Mouse (Mus musculus) liver, embryonic 15.5 days (tissue): ENCODE measurements around the gene Tcta. TPM values are rescaled to one million over a fixed set of nuclear protein-coding genes. Genes with fewer than 3 reads are reported as not detected.

Experiments
- ATAC-seq: fragments of 200-750 bp; cut with Nextera tagmentation; 2 replicates; pipeline ENCODE4 v1.8.0; 2017; ENCODE audit warnings: moderate number of reproducible peaks, mild to moderate bottlenecking, moderate library complexity; ENCODE audit not compliant: insufficient read depth
- H3K27ac ChIP-seq: fragments of 300-500 bp; sonication (generic); replicated peaks from 2 replicates; pipeline ENCODE4 v1.5.1; 2015; ENCODE audit warnings: mild to moderate bottlenecking, inconsistent platforms
- H3K27me3 ChIP-seq: fragments of 300-500 bp; sonication (generic); 2 replicates; pipeline ENCODE4 v1.6.1; 2015; ENCODE audit warnings: mild to moderate bottlenecking, inconsistent platforms
- H3K36me3 ChIP-seq: fragments of 300-500 bp; sonication (generic); replicated peaks from 2 replicates; pipeline ENCODE4 v1.6.1; 2015; ENCODE audit warnings: moderate library complexity, mild to moderate bottlenecking, inconsistent platforms
- H3K4me1 ChIP-seq: fragments of 300-500 bp; sonication (generic); replicated peaks from 2 replicates; pipeline ENCODE4 v1.6.1; 2015; ENCODE audit warnings: inconsistent platforms
- H3K4me2 ChIP-seq: fragments of 300-500 bp; sonication (generic); 2 replicates; pipeline ENCODE4 v1.6.1; 2015; ENCODE audit warnings: moderate library complexity, mild to moderate bottlenecking, inconsistent platforms
- H3K4me3 ChIP-seq: fragments of 300-500 bp; sonication (generic); replicated peaks from 2 replicates; pipeline ENCODE4 v1.5.1; 2015; ENCODE audit warnings: mild to moderate bottlenecking, inconsistent platforms
- H3K9ac ChIP-seq: fragments of 300-500 bp; sonication (generic); 2 replicates; pipeline ENCODE4 v1.6.1; 2015; ENCODE audit warnings: moderate library complexity, mild to moderate bottlenecking, inconsistent platforms
- H3K9me3 ChIP-seq: fragments of 300-500 bp; sonication (generic); replicated peaks from 2 replicates; pipeline ENCODE4 v1.6.1; 2016; ENCODE audit warnings: inconsistent platforms
- WGBS: fragments of 180-500 bp; shearing (Covaris S2); methylation state at CpG from one replicate; pipeline ENCODE4 v1.1.7; 2015; ENCODE audit warnings: mixed read lengths; ENCODE audit not compliant: insufficient replicate concordance; 5-methylcytosine and 5-hydroxymethylcytosine counted together
- polyA plus RNA-seq: library from polyadenylated mRNA; unstranded; fragments of >200 nt; fragmentation: Nextera tagmentation; extraction: Ambion mirVana; gene quantifications from 2 replicates; pipeline ENCODE4 v1.2.1, GENCODE M21; 2015

Tcta gene
- polyA plus RNA-seq = 14.1 and 14.4 TPM in 2 replicates

- H3K9me3 ChIP-seq = no peaks in the 10 kb centered on the region
- no peaks in the 10 kb centered on the region for H3K27me3 ChIP-seq
- ATAC-seq = peak; percentile 90
- peaks cover 62% of the 10 kb centered on the region for H3K4me1 ChIP-seq
- H3K36me3 ChIP-seq = peaks cover 35% of the 10 kb centered on the region
- under 1% methylated on average over 81 of the region's 81 CpGs for WGBS
- peak within 1 kb of the TSS; percentile 90 for H3K4me2 ChIP-seq
- peak within 1 kb of the TSS; percentile 100 for H3K27ac ChIP-seq
- H3K9ac ChIP-seq = peak within 1 kb of the TSS; percentile 100
- peak within 1 kb of the TSS; percentile 85 for H3K4me3 ChIP-seq
These were observed at the start of gene Tcta, which contains the start of gene Rhoa for GRCm38 (mm10) chr9:108305629-108306520. Gene Tcta, minus strand, starts transcription at chr9:108306160. Gene Rhoa, plus strand, starts transcription at chr9:108306129.

- Histone ChIP-seq H3K27me3 (no peaks in the 10 kb centered on the region), H3K4me3 (peak overlapping the region; percentile 97), H3K9ac (peak overlapping the region; percentile 96), H3K4me2 (peak overlapping the region; percentile 77), H3K27ac (peak overlapping the region; percentile 99), H3K9me3 (no peaks in the 10 kb centered on the region), H3K4me1 (peaks cover 44% of the 10 kb centered on the region), H3K36me3 (peaks cover 50% of the 10 kb centered on the region)
- 32% methylated on average over 4 of the region's 4 CpGs for WGBS
- no peak for ATAC-seq
These were observed 43.8 kb upstream of the Tcta start for GRCm38 (mm10) chr9:108349727-108350126.

GRCm38 (mm10) chr9:108348290-108348680, 42.3 kb upstream of the Tcta start:
- H3K4me3 ChIP-seq = peak overlapping the region; percentile 97
- H3K27ac ChIP-seq = peak overlapping the region; percentile 99
- H3K4me1 ChIP-seq = peaks cover 59% of the 10 kb centered on the region
- peak overlapping the region; percentile 96 for H3K9ac ChIP-seq
- no peaks in the 10 kb centered on the region for H3K9me3 ChIP-seq
- ATAC-seq = no peak
- no peaks in the 10 kb centered on the region for H3K27me3 ChIP-seq
- 2% methylated on average over 14 of the region's 14 CpGs for WGBS
- H3K36me3 ChIP-seq = peaks cover 36% of the 10 kb centered on the region
- peak overlapping the region; percentile 77 for H3K4me2 ChIP-seq

GRCm38 (mm10) chr9:108347540-108348289, 41.8 kb upstream of the Tcta start, which contains the start of gene Usp4:
Gene Usp4, plus strand, starts transcription at chr9:108347853.
- H3K27ac ChIP-seq = peak within 1 kb of the TSS; percentile 99
- peak within 1 kb of the TSS; percentile 97 for H3K4me3 ChIP-seq
- H3K4me2 ChIP-seq = peak within 1 kb of the TSS; percentile 77
- peaks cover 65% of the 10 kb centered on the region for H3K4me1 ChIP-seq
- peaks cover 30% of the 10 kb centered on the region for H3K36me3 ChIP-seq
- WGBS = under 1% methylated on average over 75 of the region's 75 CpGs
- ATAC-seq = peak; percentile 91
- no peaks in the 10 kb centered on the region for H3K27me3 ChIP-seq
- no peaks in the 10 kb centered on the region for H3K9me3 ChIP-seq
- peak within 1 kb of the TSS; percentile 96 for H3K9ac ChIP-seq

GRCm38 (mm10) chr9:108347024-108347423, 41.1 kb upstream of the Tcta start:
- Histone ChIP-seq H3K27ac (peak overlapping the region; percentile 99), H3K9me3 (no peaks in the 10 kb centered on the region), H3K4me2 (peak overlapping the region; percentile 77), H3K4me1 (peaks cover 71% of the 10 kb centered on the region), H3K4me3 (peak overlapping the region; percentile 97), H3K9ac (peak overlapping the region; percentile 96), H3K27me3 (no peaks in the 10 kb centered on the region), H3K36me3 (peaks cover 23% of the 10 kb centered on the region)
- WGBS = 4% methylated on average over 11 of the region's 11 CpGs
- no peak for ATAC-seq

- Histone ChIP-seq H3K9me3 (no peaks in the 10 kb centered on the region), H3K27me3 (no peaks in the 10 kb centered on the region), H3K27ac (peak overlapping the region; percentile 99), H3K4me2 (peak overlapping the region; percentile 72), H3K4me1 (peaks cover 77% of the 10 kb centered on the region), H3K9ac (peak overlapping the region; percentile 41), H3K4me3 (no peak overlapping the region), H3K36me3 (peaks cover 17% of the 10 kb centered on the region)
- WGBS = 75% methylated on average over 4 of the region's 4 CpGs
- no peak for ATAC-seq
These were observed 38.5 kb upstream of the Tcta start for GRCm38 (mm10) chr9:108344471-108344870.

- peak overlapping the region; percentile 41 for H3K9ac ChIP-seq
- H3K4me2 ChIP-seq = peak overlapping the region; percentile 72
- ATAC-seq = no peak
- H3K4me3 ChIP-seq = no peak overlapping the region
- peaks cover 21% of the 10 kb centered on the region for H3K36me3 ChIP-seq
- peak overlapping the region; percentile 99 for H3K27ac ChIP-seq
- peaks cover 71% of the 10 kb centered on the region for H3K4me1 ChIP-seq
- WGBS = 51% methylated on average over 1 of the region's 1 CpGs
- H3K27me3 ChIP-seq = no peaks in the 10 kb centered on the region
- H3K9me3 ChIP-seq = no peaks in the 10 kb centered on the region
These were observed 37.9 kb upstream of the Tcta start for GRCm38 (mm10) chr9:108343835-108344234.

- WGBS = 28% methylated on average over 3 of the region's 3 CpGs
- ATAC-seq = no peak
These were observed 37.4 kb upstream of the Tcta start for GRCm38 (mm10) chr9:108343331-108343730.

GRCm38 (mm10) chr9:108342301-108342831, 36.4 kb upstream of the Tcta start:
- peak overlapping the region; percentile 88 for H3K4me3 ChIP-seq
- no peaks in the 10 kb centered on the region for H3K27me3 ChIP-seq
- H3K27ac ChIP-seq = peak overlapping the region; percentile 99
- peak overlapping the region; percentile 72 for H3K4me2 ChIP-seq
- peak overlapping the region; percentile 67 for H3K9ac ChIP-seq
- H3K9me3 ChIP-seq = no peaks in the 10 kb centered on the region
- no peak for ATAC-seq
- H3K4me1 ChIP-seq = peaks cover 81% of the 10 kb centered on the region
- WGBS = 5% methylated on average over 5 of the region's 5 CpGs
- peaks cover 32% of the 10 kb centered on the region for H3K36me3 ChIP-seq

More at GRCm38 (mm10) chr9:108343331-108343730, 37.4 kb upstream of the Tcta start:
- Histone ChIP-seq H3K36me3 (peaks cover 23% of the 10 kb centered on the region), H3K27me3 (no peaks in the 10 kb centered on the region), H3K4me2 (peak overlapping the region; percentile 72), H3K4me3 (no peak overlapping the region), H3K27ac (peak overlapping the region; percentile 99), H3K4me1 (peaks cover 72% of the 10 kb centered on the region), H3K9ac (peak overlapping the region; percentile 41), H3K9me3 (no peaks in the 10 kb centered on the region)

GRCm38 (mm10) chr9:108341801-108342200, 35.8 kb upstream of the Tcta start:
- H3K36me3 ChIP-seq = peaks cover 34% of the 10 kb centered on the region
- ATAC-seq = no peak
- peak overlapping the region; percentile 99 for H3K27ac ChIP-seq
- peak overlapping the region; percentile 88 for H3K4me3 ChIP-seq
- peak overlapping the region; percentile 72 for H3K4me2 ChIP-seq
- H3K9ac ChIP-seq = peak overlapping the region; percentile 67
- peaks cover 75% of the 10 kb centered on the region for H3K4me1 ChIP-seq
- H3K9me3 ChIP-seq = no peaks in the 10 kb centered on the region
- no peaks in the 10 kb centered on the region for H3K27me3 ChIP-seq

GRCm38 (mm10) chr9:108341139-108341475, 35.1 kb upstream of the Tcta start:
- peak overlapping the region; percentile 72 for H3K4me2 ChIP-seq
- no peaks in the 10 kb centered on the region for H3K9me3 ChIP-seq
- H3K27me3 ChIP-seq = no peaks in the 10 kb centered on the region
- peaks cover 41% of the 10 kb centered on the region for H3K36me3 ChIP-seq
- H3K4me1 ChIP-seq = peaks cover 70% of the 10 kb centered on the region
- H3K4me3 ChIP-seq = peak overlapping the region; percentile 88
- WGBS = 38% methylated on average over 5 of the region's 5 CpGs
- ATAC-seq = no peak
- H3K27ac ChIP-seq = peak overlapping the region; percentile 99
- peak overlapping the region; percentile 67 for H3K9ac ChIP-seq
